Mouse (Mus musculus): Measurements from ENCODE around the gene Pik3r2.

The Pik3r2 gene

GRCm38 (mm10) chr8:70772890-70773289 lies 3.6 kb downstream of the Pik3r2 start:
- peak; percentile 78 for DNase-seq (ENCODE audit: low read depth)

- no peak for DNase-seq (ENCODE audit: low read depth)
These were observed 4.4 kb downstream of the Pik3r2 start for GRCm38 (mm10) chr8:70772075-70772474.

GRCm38 (mm10) chr8:70771217-70771616 lies 5.3 kb downstream of the Pik3r2 start:
- no peak for DNase-seq (ENCODE audit: low read depth)

DNA sequence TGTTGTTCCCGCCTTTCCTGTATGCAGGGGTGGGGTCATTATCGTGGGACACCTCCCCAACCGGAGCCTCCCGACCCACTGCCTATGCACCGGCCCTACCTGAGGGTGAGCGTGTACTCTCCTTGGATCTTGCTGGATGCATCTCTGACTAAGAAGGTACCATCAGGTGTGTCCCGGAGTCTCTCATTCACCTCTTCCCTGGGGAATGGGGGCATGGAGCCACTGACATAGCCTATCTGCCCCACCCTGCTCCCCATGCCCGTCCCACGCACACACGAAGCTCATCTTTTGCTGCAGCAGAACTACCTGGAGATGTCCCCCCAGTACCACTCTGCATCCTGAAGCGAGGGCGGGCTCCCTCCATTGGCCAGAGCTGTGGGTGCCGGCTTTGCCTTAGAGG lies 5.8 kb downstream of the Pik3r2 start:
- no peak for DNase-seq (ENCODE audit: low read depth)

DNA sequence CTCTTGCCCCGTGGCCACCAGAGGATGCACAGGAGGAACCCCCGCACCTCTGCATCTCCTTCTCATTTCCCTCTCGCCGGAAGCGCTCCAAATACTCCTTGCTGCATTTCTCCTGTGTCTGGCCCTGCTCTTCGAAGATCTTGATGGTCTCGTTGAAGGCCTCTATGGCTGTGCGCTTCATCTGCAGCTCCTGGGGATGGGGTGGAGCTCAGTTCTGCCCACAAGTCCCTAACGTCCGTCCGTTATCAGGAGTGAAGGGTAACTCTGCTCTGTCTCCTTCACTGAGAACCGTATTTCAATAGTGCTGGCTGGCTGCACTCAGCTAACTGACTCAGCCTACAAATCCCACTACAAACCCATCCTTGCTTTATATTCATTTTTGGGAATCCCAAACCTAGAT lies 6.7 kb downstream of the Pik3r2 start:
- no peak for DNase-seq (ENCODE audit: low read depth)

- DNase-seq (ENCODE audit: low read depth) = peak; percentile 98
These were observed 7.2 kb downstream of the Pik3r2 start for GRCm38 (mm10) chr8:70769359-70769758.

- DNase-seq (ENCODE audit: low read depth) = no peak
These were observed 7.6 kb downstream of the Pik3r2 start for GRCm38 (mm10) chr8:70768956-70769355.

- no peak for DNase-seq (ENCODE audit: low read depth)
These were observed 8.2 kb downstream of the Pik3r2 start for GRCm38 (mm10) chr8:70768231-70768776.

DNA sequence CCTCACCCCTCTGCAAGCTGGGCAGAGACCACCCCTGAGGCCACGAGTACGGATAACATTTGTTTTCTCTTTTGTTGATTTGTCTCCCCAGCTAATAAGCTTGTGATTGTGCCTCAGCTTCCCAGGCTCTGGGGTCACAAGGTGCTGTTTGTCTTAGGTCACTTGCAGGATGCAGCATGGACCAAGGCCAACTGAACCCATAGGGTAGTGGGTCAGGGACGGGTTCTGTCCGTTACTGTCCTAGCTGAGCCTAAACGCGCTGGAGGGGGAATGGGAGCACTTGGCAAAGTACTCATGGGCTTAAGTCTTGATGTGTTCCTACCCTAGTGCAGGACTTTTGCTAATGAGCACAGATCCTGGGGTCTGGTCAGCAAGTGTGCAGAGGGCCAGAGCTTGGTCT lies 9.0 kb downstream of the Pik3r2 start:
- no peak for DNase-seq (ENCODE audit: low read depth)

DNA sequence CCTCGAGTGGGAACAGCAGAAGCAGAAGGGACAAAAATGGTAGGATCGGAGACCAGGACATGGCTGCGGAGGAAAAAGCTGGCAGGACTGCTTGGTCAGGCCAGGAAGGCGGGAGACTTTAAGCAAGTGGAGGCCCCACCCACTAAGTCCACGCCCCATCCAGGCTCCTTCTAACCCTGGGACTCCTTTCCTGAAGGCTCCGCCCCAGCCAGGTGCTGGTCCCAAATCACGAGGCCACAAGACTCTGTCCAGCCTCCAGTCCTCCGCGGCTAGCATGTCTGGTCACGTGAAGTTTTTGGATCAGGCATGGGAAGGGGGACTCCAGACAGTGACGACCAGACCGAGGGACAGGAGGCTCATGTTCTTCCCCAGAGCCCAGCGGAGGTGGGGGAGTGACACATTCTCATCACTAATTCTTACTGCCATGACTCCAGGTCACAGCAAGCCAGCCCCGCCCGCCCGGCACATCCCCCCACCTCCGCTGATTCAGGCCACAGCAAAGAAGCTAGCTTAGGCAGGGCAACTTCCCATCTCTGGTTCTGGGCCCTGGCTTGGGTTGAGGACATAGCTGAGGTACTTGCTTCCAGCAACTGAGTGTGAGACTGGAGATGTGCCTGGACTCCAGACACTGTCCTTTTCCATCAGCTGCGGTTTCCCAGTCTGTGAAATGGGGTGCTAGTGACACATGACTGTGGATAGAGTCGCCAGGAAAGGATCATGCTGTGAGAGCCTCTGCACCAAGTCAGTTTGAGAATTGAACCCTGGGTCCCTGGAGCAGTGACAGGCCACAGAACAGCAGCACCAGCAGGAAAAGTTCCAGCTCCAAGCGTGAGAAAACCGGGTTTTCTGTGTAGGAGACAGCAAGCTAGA lies 9.7 kb downstream of the Pik3r2 start:
- peak; percentile 88 for DNase-seq (ENCODE audit: low read depth)

- DNase-seq (ENCODE audit: low read depth) = peak; percentile 55
These were observed 10.5 kb downstream of the Pik3r2 start for GRCm38 (mm10) chr8:70765838-70766570.

DNA sequence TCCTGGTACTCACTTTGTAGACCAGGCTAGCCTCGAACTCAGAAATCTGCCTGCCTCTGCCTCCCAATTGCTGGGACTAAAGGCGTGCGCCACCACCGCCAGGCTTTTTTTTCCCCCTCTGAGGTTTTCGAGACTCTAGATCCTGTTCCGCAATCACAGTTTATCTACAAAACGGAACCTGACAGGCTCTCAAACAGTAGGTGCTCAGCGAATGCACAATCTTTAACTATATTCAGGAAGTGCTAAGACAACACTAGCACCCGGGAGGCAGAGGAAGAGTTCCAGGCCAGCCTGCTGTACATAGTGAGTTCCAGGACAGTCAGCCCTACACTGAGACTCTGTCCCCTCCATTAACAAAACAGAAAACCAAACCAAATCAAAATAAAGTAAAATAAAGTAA lies 11.2 kb downstream of the Pik3r2 start:
- DNase-seq (ENCODE audit: low read depth) = no peak

- DNase-seq (ENCODE audit: low read depth) = no peak
These were observed 11.8 kb downstream of the Pik3r2 start for GRCm38 (mm10) chr8:70764676-70765075.

DNA sequence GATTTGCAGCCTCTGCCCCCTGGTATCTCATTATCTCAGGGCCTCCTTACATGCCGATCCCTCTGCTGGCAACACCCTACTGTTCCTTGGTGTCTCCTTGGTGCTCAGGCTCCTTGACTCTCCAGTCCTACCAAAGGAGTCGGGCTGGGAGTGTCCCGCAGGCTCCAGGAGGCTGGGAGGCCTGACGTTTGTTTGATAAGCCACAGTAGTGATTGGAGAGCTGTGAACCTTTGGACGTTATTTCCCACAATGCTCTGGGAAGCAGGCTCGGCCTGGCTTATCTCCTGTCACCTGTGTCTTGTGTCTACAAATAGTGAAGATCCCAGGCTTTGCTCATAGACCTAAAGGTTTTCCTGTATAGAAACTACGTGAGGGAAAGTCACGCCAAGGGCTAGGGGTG lies 12.5 kb downstream of the Pik3r2 start:
- DNase-seq (ENCODE audit: low read depth) = no peak

GRCm38 (mm10) chr8:70763354-70763753 lies 13.2 kb downstream of the Pik3r2 start:
- DNase-seq (ENCODE audit: low read depth) = peak; percentile 78

GRCm38 (mm10) chr8:70762118-70762517 lies 14.4 kb downstream of the Pik3r2 start:
- DNase-seq (ENCODE audit: low read depth) = no peak

GRCm38 (mm10) chr8:70760775-70761406 lies 15.6 kb downstream of the Pik3r2 start, which contains the start of gene Mpv17l2:
Mpv17l2 (minus strand) TSS chr8:70760946.
- DNase-seq (ENCODE audit: low read depth) = peak; percentile 98

DNA sequence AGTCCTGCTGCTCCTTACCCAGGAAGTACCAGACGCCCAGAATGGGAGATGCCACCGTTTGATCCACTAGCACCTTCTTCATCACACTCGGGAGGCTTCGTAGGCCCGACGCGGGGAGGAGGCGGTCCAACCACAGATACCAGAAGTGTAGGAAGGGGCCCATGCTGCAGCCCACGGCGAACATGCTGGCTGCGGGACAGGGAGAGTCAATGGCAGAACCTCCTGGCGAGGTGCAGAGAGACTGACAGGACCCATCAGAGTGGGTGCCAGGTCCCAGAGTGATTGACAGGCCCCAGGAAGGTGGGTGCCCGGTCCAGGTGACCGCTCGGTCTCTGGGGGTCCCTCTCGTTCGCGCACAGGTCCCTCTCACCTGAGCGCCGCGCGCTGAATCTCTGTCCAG lies 16.2 kb downstream of the Pik3r2 start:
- peak; percentile 40 for DNase-seq (ENCODE audit: low read depth)

- peak; percentile 66 for DNase-seq (ENCODE audit: low read depth)
These were observed 17.6 kb downstream of the Pik3r2 start for GRCm38 (mm10) chr8:70758616-70759561.

DNA sequence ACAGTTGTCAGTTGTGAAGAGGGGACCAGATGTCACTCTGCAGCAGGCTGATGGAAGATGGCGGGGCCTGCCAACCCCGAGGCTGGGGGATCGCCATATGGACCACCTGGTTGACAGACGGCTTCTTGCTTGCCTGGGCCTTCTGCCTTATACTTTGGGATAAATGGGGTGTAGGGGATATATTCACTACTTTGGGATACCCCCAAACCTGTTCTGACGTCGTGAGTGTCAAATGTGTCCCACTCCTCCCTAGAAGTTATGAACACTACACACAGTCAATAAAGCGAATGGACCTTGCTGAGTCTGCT lies 18.3 kb downstream of the Pik3r2 start:
- DNase-seq (ENCODE audit: low read depth) = no peak

- DNase-seq (ENCODE audit: low read depth) = peak; percentile 54
These were observed 18.8 kb downstream of the Pik3r2 start for GRCm38 (mm10) chr8:70757523-70758307.
